Mouse (Mus musculus): ENCODE data around the gene Dap3. TPM values are rescaled to one million over a fixed set of nuclear protein-coding genes. Genes with fewer than 3 reads are reported as not detected.

Gene Dap3
- polyA plus RNA-seq, 1 experiment from 2014 or later, result 126 TPM

- 0% methylated on average over 60 of the region's 92 CpGs for WGBS
- H3K36me3 ChIP-seq (ENCODE audit: control insufficient read depth, insufficient read depth, low read length), result no peaks in the 10 kb centered on the region
- peak overlapping the region; percentile 77 for H3K4me2 ChIP-seq (ENCODE audit: low read depth, low read length)
- ATAC-seq (ENCODE audit: low read depth), result peak; percentile 94
- H3K27ac ChIP-seq (ENCODE audit: low read length), result peak overlapping the region; percentile 100
- peaks cover 17% of the 10 kb centered on the region for H3K4me1 ChIP-seq (replicated peaks; ENCODE audit: control insufficient read depth, insufficient read depth, low read length)
- no peaks in the 10 kb centered on the region for H3K9me3 ChIP-seq (ENCODE audit: control insufficient read depth, low read length)
- no peaks in the 10 kb centered on the region for H3K27me3 ChIP-seq (ENCODE audit: control insufficient read depth, insufficient read depth, low read depth, low read length)
- H3K9ac ChIP-seq (ENCODE audit: low read length), result peak overlapping the region; percentile 99
- peak overlapping the region; percentile 72 for H3K4me3 ChIP-seq (ENCODE audit: low read length)
Observed at GRCm38 (mm10) chr3:88949786-88950575, 1.0 kb downstream of the Dap3 start.

- H3K9me3 ChIP-seq (ENCODE audit: control insufficient read depth, low read length), result no peaks in the 10 kb centered on the region
- no peak overlapping the region for H3K4me3 ChIP-seq (ENCODE audit: low read length)
- peaks cover 18% of the 10 kb centered on the region for H3K36me3 ChIP-seq (ENCODE audit: control insufficient read depth, insufficient read depth, low read length)
- H3K27me3 ChIP-seq (ENCODE audit: control insufficient read depth, insufficient read depth, low read depth, low read length), result no peaks in the 10 kb centered on the region
- H3K9ac ChIP-seq (ENCODE audit: low read length), result no peak overlapping the region
- no peak for ATAC-seq (ENCODE audit: low read depth)
- 83% methylated on average over 4 of the region's 4 CpGs for WGBS
- H3K4me1 ChIP-seq (replicated peaks; ENCODE audit: control insufficient read depth, insufficient read depth, low read length), result peaks cover 13% of the 10 kb centered on the region
- H3K27ac ChIP-seq (ENCODE audit: low read length), result no peak overlapping the region
- H3K4me2 ChIP-seq (ENCODE audit: low read depth, low read length), result no peak overlapping the region
Observed at GRCm38 (mm10) chr3:88944109-88944508, 6.9 kb downstream of the Dap3 start.

GRCm38 (mm10) chr3:88942316-88942880 lies 8.6 kb downstream of the Dap3 start:
- Histone ChIP-seq H3K27ac (ENCODE audit: low read length) (no peak overlapping the region), H3K4me3 (ENCODE audit: low read length) (no peak overlapping the region), H3K4me2 (ENCODE audit: low read depth, low read length) (no peak overlapping the region), H3K36me3 (ENCODE audit: control insufficient read depth, insufficient read depth, low read length) (peaks cover 18% of the 10 kb centered on the region), H3K9me3 (ENCODE audit: control insufficient read depth, low read length) (no peaks in the 10 kb centered on the region), H3K4me1 (replicated peaks; ENCODE audit: control insufficient read depth, insufficient read depth, low read length) (no peaks in the 10 kb centered on the region; the same call in 1 of the 2 replicates), H3K9ac (ENCODE audit: low read length) (no peak overlapping the region), H3K27me3 (ENCODE audit: control insufficient read depth, insufficient read depth, low read depth, low read length) (no peaks in the 10 kb centered on the region)
- ATAC-seq (ENCODE audit: low read depth), result no peak
- WGBS, result 87% methylated on average over 10 of the region's 10 CpGs

GRCm38 (mm10) chr3:88939749-88940148 lies 11.2 kb downstream of the Dap3 start:
- Histone ChIP-seq H3K27ac (ENCODE audit: low read length) (no peak overlapping the region), H3K4me2 (ENCODE audit: low read depth, low read length) (no peak overlapping the region), H3K36me3 (ENCODE audit: control insufficient read depth, insufficient read depth, low read length) (peaks cover 18% of the 10 kb centered on the region), H3K4me1 (replicated peaks; ENCODE audit: control insufficient read depth, insufficient read depth, low read length) (no peaks in the 10 kb centered on the region), H3K9me3 (ENCODE audit: control insufficient read depth, low read length) (no peaks in the 10 kb centered on the region), H3K9ac (ENCODE audit: low read length) (no peak overlapping the region), H3K4me3 (ENCODE audit: low read length) (no peak overlapping the region), H3K27me3 (ENCODE audit: control insufficient read depth, insufficient read depth, low read depth, low read length) (no peaks in the 10 kb centered on the region)
- WGBS, result 77% methylated on average over 3 of the region's 3 CpGs
- ATAC-seq (ENCODE audit: low read depth), result no peak

- no peak for ATAC-seq (ENCODE audit: low read depth)
- Histone ChIP-seq H3K4me3 (ENCODE audit: low read length) (no peak overlapping the region), H3K4me2 (ENCODE audit: low read depth, low read length) (no peak overlapping the region), H3K9ac (ENCODE audit: low read length) (no peak overlapping the region), H3K27ac (ENCODE audit: low read length) (no peak overlapping the region), H3K9me3 (ENCODE audit: control insufficient read depth, low read length) (no peaks in the 10 kb centered on the region), H3K27me3 (ENCODE audit: control insufficient read depth, insufficient read depth, low read depth, low read length) (no peaks in the 10 kb centered on the region), H3K36me3 (ENCODE audit: control insufficient read depth, insufficient read depth, low read length) (peaks cover 18% of the 10 kb centered on the region), H3K4me1 (replicated peaks; ENCODE audit: control insufficient read depth, insufficient read depth, low read length) (no peaks in the 10 kb centered on the region)
- WGBS, result 96% methylated on average over 10 of the region's 10 CpGs
Observed at GRCm38 (mm10) chr3:88939071-88939470, 11.9 kb downstream of the Dap3 start.

- H3K27ac ChIP-seq (ENCODE audit: low read length), result no peak overlapping the region
- WGBS, result 76% methylated on average over 3 of the region's 3 CpGs
- no peak overlapping the region for H3K4me3 ChIP-seq (ENCODE audit: low read length)
- H3K4me2 ChIP-seq (ENCODE audit: low read depth, low read length), result no peak overlapping the region
- no peaks in the 10 kb centered on the region for H3K27me3 ChIP-seq (ENCODE audit: control insufficient read depth, insufficient read depth, low read depth, low read length)
- ATAC-seq (ENCODE audit: low read depth), result no peak
- no peaks in the 10 kb centered on the region for H3K9me3 ChIP-seq (ENCODE audit: control insufficient read depth, low read length)
- no peak overlapping the region for H3K9ac ChIP-seq (ENCODE audit: low read length)
- peaks cover 30% of the 10 kb centered on the region for H3K36me3 ChIP-seq (ENCODE audit: control insufficient read depth, insufficient read depth, low read length)
- H3K4me1 ChIP-seq (replicated peaks; ENCODE audit: control insufficient read depth, insufficient read depth, low read length), result no peaks in the 10 kb centered on the region
Observed at GRCm38 (mm10) chr3:88929501-88929900, 21.5 kb downstream of the Dap3 start.

GRCm38 (mm10) chr3:88925651-88926050 lies 25.3 kb downstream of the Dap3 start:
- no peak overlapping the region for H3K4me2 ChIP-seq (ENCODE audit: low read depth, low read length)
- no peak overlapping the region for H3K9ac ChIP-seq (ENCODE audit: low read length)
- H3K9me3 ChIP-seq (ENCODE audit: control insufficient read depth, low read length), result no peaks in the 10 kb centered on the region
- ATAC-seq (ENCODE audit: low read depth), result no peak
- H3K27ac ChIP-seq (ENCODE audit: low read length), result no peak overlapping the region
- WGBS, result 86% methylated on average over 2 of the region's 2 CpGs
- no peak overlapping the region for H3K4me3 ChIP-seq (ENCODE audit: low read length)
- no peaks in the 10 kb centered on the region for H3K27me3 ChIP-seq (ENCODE audit: control insufficient read depth, insufficient read depth, low read depth, low read length)
- H3K4me1 ChIP-seq (replicated peaks; ENCODE audit: control insufficient read depth, insufficient read depth, low read length), result no peaks in the 10 kb centered on the region
- H3K36me3 ChIP-seq (ENCODE audit: control insufficient read depth, insufficient read depth, low read length), result peaks cover 47% of the 10 kb centered on the region

- Histone ChIP-seq H3K9ac (ENCODE audit: low read length) (no peak overlapping the region), H3K36me3 (ENCODE audit: control insufficient read depth, insufficient read depth, low read length) (peaks cover 42% of the 10 kb centered on the region), H3K4me1 (replicated peaks; ENCODE audit: control insufficient read depth, insufficient read depth, low read length) (no peaks in the 10 kb centered on the region), H3K9me3 (ENCODE audit: control insufficient read depth, low read length) (no peaks in the 10 kb centered on the region), H3K27me3 (ENCODE audit: control insufficient read depth, insufficient read depth, low read depth, low read length) (no peaks in the 10 kb centered on the region), H3K4me2 (ENCODE audit: low read depth, low read length) (no peak overlapping the region), H3K4me3 (ENCODE audit: low read length) (no peak overlapping the region), H3K27ac (ENCODE audit: low read length) (no peak overlapping the region)
- ATAC-seq (ENCODE audit: low read depth), result no peak
- WGBS, result 76% methylated on average over 8 of the region's 8 CpGs
Observed at GRCm38 (mm10) chr3:88923989-88924591, 26.9 kb downstream of the Dap3 start.

- Histone ChIP-seq H3K27ac (ENCODE audit: low read length) (no peak overlapping the region), H3K36me3 (ENCODE audit: control insufficient read depth, insufficient read depth, low read length) (peaks cover 28% of the 10 kb centered on the region), H3K4me3 (ENCODE audit: low read length) (no peak overlapping the region), H3K4me1 (replicated peaks; ENCODE audit: control insufficient read depth, insufficient read depth, low read length) (no peaks in the 10 kb centered on the region), H3K27me3 (ENCODE audit: control insufficient read depth, insufficient read depth, low read depth, low read length) (no peaks in the 10 kb centered on the region), H3K9ac (ENCODE audit: low read length) (no peak overlapping the region), H3K9me3 (ENCODE audit: control insufficient read depth, low read length) (no peaks in the 10 kb centered on the region), H3K4me2 (ENCODE audit: low read depth, low read length) (no peak overlapping the region)
- WGBS, result 91% methylated on average over 9 of the region's 9 CpGs
- no peak for ATAC-seq (ENCODE audit: low read depth)
Observed at GRCm38 (mm10) chr3:88921411-88921810, 29.6 kb downstream of the Dap3 start.

Measured in lung, embryonic 16.5 days (tissue).